Mouse (Mus musculus): ENCODE data around the gene Erich3. TPM values are rescaled to one million over a fixed set of nuclear protein-coding genes. Genes with fewer than 3 reads are reported as not detected.

Erich3 gene
- polyA plus RNA-seq, 1 experiment from 2014 or later: 0.77 TPM

- Histone ChIP-seq H3K4me2 (ENCODE audit: low read depth) (no peak overlapping the region), H3K36me3 (ENCODE audit: control insufficient read depth, insufficient read depth, low read length) (no peaks in the 10 kb centered on the region), H3K27me3 (ENCODE audit: control insufficient read depth, insufficient read depth, low read length) (no peaks in the 10 kb centered on the region), H3K27ac (ENCODE audit: low read depth, low read length) (no peak overlapping the region), H3K4me3 (ENCODE audit: low read depth, low read length) (no peak overlapping the region), H3K9me3 (ENCODE audit: control insufficient read depth, low read length) (no peaks in the 10 kb centered on the region), H3K4me1 (ENCODE audit: control insufficient read depth, insufficient read depth, low read length) (no peaks in the 10 kb centered on the region), H3K9ac (ENCODE audit: low read length) (no peak overlapping the region)
- DNase-seq (ENCODE audit: low spot score) (no peak), ATAC-seq (ENCODE audit: insufficient read depth, low FRiP score, low TSS enrichment) (no peak)
- 66% methylated on average over 10 of the region's 10 CpGs for WGBS
Observed at GRCm38 (mm10) chr3:154731431-154731830, 67.8 kb downstream of the Erich3 start.

GRCm38 (mm10) chr3:154741496-154741895, 77.8 kb downstream of the Erich3 start:
- no peak overlapping the region for H3K4me3 ChIP-seq (ENCODE audit: low read depth, low read length)
- H3K4me1 ChIP-seq (ENCODE audit: control insufficient read depth, insufficient read depth, low read length): no peaks in the 10 kb centered on the region
- H3K27me3 ChIP-seq (ENCODE audit: control insufficient read depth, insufficient read depth, low read length): no peaks in the 10 kb centered on the region
- no peaks in the 10 kb centered on the region for H3K9me3 ChIP-seq (ENCODE audit: control insufficient read depth, low read length)
- no peak overlapping the region for H3K27ac ChIP-seq (ENCODE audit: low read depth, low read length)
- DNase-seq (ENCODE audit: low spot score) (no peak), ATAC-seq (ENCODE audit: insufficient read depth, low FRiP score, low TSS enrichment) (no peak)
- 65% methylated on average over 5 of the region's 5 CpGs for WGBS
- no peak overlapping the region for H3K9ac ChIP-seq (ENCODE audit: low read length)
- no peaks in the 10 kb centered on the region for H3K36me3 ChIP-seq (ENCODE audit: control insufficient read depth, insufficient read depth, low read length)
- no peak overlapping the region for H3K4me2 ChIP-seq (ENCODE audit: low read depth)

- WGBS: 43% methylated on average over 5 of the region's 5 CpGs
- Histone ChIP-seq H3K4me3 (ENCODE audit: low read depth, low read length) (no peak overlapping the region), H3K9me3 (ENCODE audit: control insufficient read depth, low read length) (no peaks in the 10 kb centered on the region), H3K9ac (ENCODE audit: low read length) (no peak overlapping the region), H3K27ac (ENCODE audit: low read depth, low read length) (no peak overlapping the region), H3K4me2 (ENCODE audit: low read depth) (no peak overlapping the region), H3K4me1 (ENCODE audit: control insufficient read depth, insufficient read depth, low read length) (no peaks in the 10 kb centered on the region), H3K36me3 (ENCODE audit: control insufficient read depth, insufficient read depth, low read length) (no peaks in the 10 kb centered on the region), H3K27me3 (ENCODE audit: control insufficient read depth, insufficient read depth, low read length) (no peaks in the 10 kb centered on the region)
- DNase-seq (ENCODE audit: low spot score) (no peak), ATAC-seq (ENCODE audit: insufficient read depth, low FRiP score, low TSS enrichment) (no peak)
Observed at GRCm38 (mm10) chr3:154742927-154743326, 79.3 kb downstream of the Erich3 start.

GRCm38 (mm10) chr3:154744317-154744716, 80.7 kb downstream of the Erich3 start:
- Histone ChIP-seq H3K4me2 (ENCODE audit: low read depth) (no peak overlapping the region), H3K4me3 (ENCODE audit: low read depth, low read length) (no peak overlapping the region), H3K9ac (ENCODE audit: low read length) (no peak overlapping the region), H3K4me1 (ENCODE audit: control insufficient read depth, insufficient read depth, low read length) (no peaks in the 10 kb centered on the region), H3K27ac (ENCODE audit: low read depth, low read length) (no peak overlapping the region), H3K27me3 (ENCODE audit: control insufficient read depth, insufficient read depth, low read length) (no peaks in the 10 kb centered on the region), H3K36me3 (ENCODE audit: control insufficient read depth, insufficient read depth, low read length) (no peaks in the 10 kb centered on the region), H3K9me3 (ENCODE audit: control insufficient read depth, low read length) (no peaks in the 10 kb centered on the region)
- DNase-seq (ENCODE audit: low spot score): no peak
- no peak for ATAC-seq (ENCODE audit: insufficient read depth, low FRiP score, low TSS enrichment)
- WGBS: 89% methylated on average over 2 of the region's 2 CpGs

- Histone ChIP-seq H3K4me2 (ENCODE audit: low read depth) (no peak overlapping the region), H3K36me3 (ENCODE audit: control insufficient read depth, insufficient read depth, low read length) (no peaks in the 10 kb centered on the region), H3K4me1 (ENCODE audit: control insufficient read depth, insufficient read depth, low read length) (no peaks in the 10 kb centered on the region), H3K4me3 (ENCODE audit: low read depth, low read length) (no peak overlapping the region), H3K9ac (ENCODE audit: low read length) (no peak overlapping the region), H3K27ac (ENCODE audit: low read depth, low read length) (no peak overlapping the region), H3K9me3 (ENCODE audit: control insufficient read depth, low read length) (no peaks in the 10 kb centered on the region), H3K27me3 (ENCODE audit: control insufficient read depth, insufficient read depth, low read length) (no peaks in the 10 kb centered on the region)
- no peak for ATAC-seq (ENCODE audit: insufficient read depth, low FRiP score, low TSS enrichment)
- 46% methylated on average over 3 of the region's 3 CpGs for WGBS
- DNase-seq (ENCODE audit: low spot score): no peak
Observed at GRCm38 (mm10) chr3:154754505-154754904, 90.8 kb downstream of the Erich3 start.

GRCm38 (mm10) chr3:154755225-154755624, 91.6 kb downstream of the Erich3 start:
- Histone ChIP-seq H3K4me3 (ENCODE audit: low read depth, low read length) (no peak overlapping the region), H3K4me2 (ENCODE audit: low read depth) (no peak overlapping the region), H3K9ac (ENCODE audit: low read length) (no peak overlapping the region), H3K27me3 (ENCODE audit: control insufficient read depth, insufficient read depth, low read length) (no peaks in the 10 kb centered on the region), H3K36me3 (ENCODE audit: control insufficient read depth, insufficient read depth, low read length) (no peaks in the 10 kb centered on the region), H3K27ac (ENCODE audit: low read depth, low read length) (no peak overlapping the region), H3K4me1 (ENCODE audit: control insufficient read depth, insufficient read depth, low read length) (no peaks in the 10 kb centered on the region), H3K9me3 (ENCODE audit: control insufficient read depth, low read length) (no peaks in the 10 kb centered on the region)
- 91% methylated on average over 3 of the region's 3 CpGs for WGBS
- DNase-seq (ENCODE audit: low spot score) (no peak), ATAC-seq (ENCODE audit: insufficient read depth, low FRiP score, low TSS enrichment) (no peak)

- Histone ChIP-seq H3K4me2 (ENCODE audit: low read depth) (no peak overlapping the region), H3K4me1 (ENCODE audit: control insufficient read depth, insufficient read depth, low read length) (no peaks in the 10 kb centered on the region), H3K4me3 (ENCODE audit: low read depth, low read length) (no peak overlapping the region), H3K27me3 (ENCODE audit: control insufficient read depth, insufficient read depth, low read length) (no peaks in the 10 kb centered on the region), H3K36me3 (ENCODE audit: control insufficient read depth, insufficient read depth, low read length) (no peaks in the 10 kb centered on the region), H3K9me3 (ENCODE audit: control insufficient read depth, low read length) (no peaks in the 10 kb centered on the region), H3K27ac (ENCODE audit: low read depth, low read length) (no peak overlapping the region), H3K9ac (ENCODE audit: low read length) (no peak overlapping the region)
- ATAC-seq (ENCODE audit: insufficient read depth, low FRiP score, low TSS enrichment): no peak
- 58% methylated on average over 3 of the region's 3 CpGs for WGBS
- no peak for DNase-seq (ENCODE audit: low spot score)
Observed at GRCm38 (mm10) chr3:154758089-154758488, 94.4 kb downstream of the Erich3 start.

- Histone ChIP-seq H3K4me1 (ENCODE audit: control insufficient read depth, insufficient read depth, low read length) (no peaks in the 10 kb centered on the region), H3K9me3 (ENCODE audit: control insufficient read depth, low read length) (no peaks in the 10 kb centered on the region), H3K4me2 (ENCODE audit: low read depth) (no peak overlapping the region), H3K27me3 (ENCODE audit: control insufficient read depth, insufficient read depth, low read length) (no peaks in the 10 kb centered on the region), H3K27ac (ENCODE audit: low read depth, low read length) (no peak overlapping the region), H3K9ac (ENCODE audit: low read length) (no peak overlapping the region), H3K4me3 (ENCODE audit: low read depth, low read length) (no peak overlapping the region), H3K36me3 (ENCODE audit: control insufficient read depth, insufficient read depth, low read length) (no peaks in the 10 kb centered on the region)
- 82% methylated on average over 3 of the region's 3 CpGs for WGBS
- ATAC-seq (ENCODE audit: insufficient read depth, low FRiP score, low TSS enrichment) (no peak), DNase-seq (ENCODE audit: low spot score) (no peak)
Observed at GRCm38 (mm10) chr3:154761108-154761507, 97.4 kb downstream of the Erich3 start.

- no peak overlapping the region for H3K4me2 ChIP-seq (ENCODE audit: low read depth)
- H3K9ac ChIP-seq (ENCODE audit: low read length): no peak overlapping the region
- no peak for ATAC-seq (ENCODE audit: insufficient read depth, low FRiP score, low TSS enrichment)
- H3K27me3 ChIP-seq (ENCODE audit: control insufficient read depth, insufficient read depth, low read length): no peaks in the 10 kb centered on the region
- no peak for DNase-seq (ENCODE audit: low spot score)
- no peaks in the 10 kb centered on the region for H3K36me3 ChIP-seq (ENCODE audit: control insufficient read depth, insufficient read depth, low read length)
- no peaks in the 10 kb centered on the region for H3K4me1 ChIP-seq (ENCODE audit: control insufficient read depth, insufficient read depth, low read length)
- no peaks in the 10 kb centered on the region for H3K9me3 ChIP-seq (ENCODE audit: control insufficient read depth, low read length)
- H3K27ac ChIP-seq (ENCODE audit: low read depth, low read length): no peak overlapping the region
- no peak overlapping the region for H3K4me3 ChIP-seq (ENCODE audit: low read depth, low read length)
- WGBS: 69% methylated on average over 9 of the region's 9 CpGs
Observed at GRCm38 (mm10) chr3:154763374-154763773, 99.7 kb downstream of the Erich3 start.
